Mouse (Mus musculus) liver, postnatal 0 days (tissue): ENCODE measurements around the gene Sv2c. TPM values are rescaled to one million over a fixed set of nuclear protein-coding genes. Genes with fewer than 3 reads are reported as not detected.

Experiments
- ATAC-seq: fragments of 200-750 bp; cut with Nextera tagmentation; 2 replicates; pipeline ENCODE4 v1.8.0; 2017; ENCODE audit warnings: mild to moderate bottlenecking, moderate library complexity
- DNase-seq: peaks from one replicate; pipeline ENCODE4 v3.0.0-alpha.2; 2016
- H3K27ac ChIP-seq: fragments of 300-500 bp; sonication (generic); 2 replicates; pipeline ENCODE4 v1.5.1; 2014; ENCODE audit warnings: antibody characterized with exemption, moderate library complexity, mild to moderate bottlenecking, low read depth
- H3K27me3 ChIP-seq: fragments of 300-500 bp; sonication (generic); 2 replicates; pipeline ENCODE4 v1.6.1; 2014; ENCODE audit warnings: low read length, control low read depth, mixed read lengths; ENCODE audit not compliant: insufficient read depth
- H3K36me3 ChIP-seq: fragments of 300-500 bp; sonication (generic); replicated peaks from 2 replicates; pipeline ENCODE4 v1.6.1; 2014; ENCODE audit warnings: mild to moderate bottlenecking, control low read depth, low read length, moderate library complexity, mixed read lengths; ENCODE audit not compliant: insufficient read depth
- H3K4me1 ChIP-seq: fragments of 300-500 bp; sonication (generic); 2 replicates; pipeline ENCODE4 v1.6.1; 2014; ENCODE audit warnings: antibody characterized with exemption, mild to moderate bottlenecking, control low read depth; ENCODE audit not compliant: insufficient read depth
- H3K4me2 ChIP-seq: fragments of 300-500 bp; sonication (generic); 2 replicates; pipeline ENCODE4 v1.6.1; 2014; ENCODE audit warnings: low read depth, mild to moderate bottlenecking, low read length, moderate library complexity, mixed read lengths
- H3K4me3 ChIP-seq: fragments of 300-500 bp; sonication (generic); 2 replicates; pipeline ENCODE4 v1.5.1; 2014; ENCODE audit warnings: low read depth, low read length
- H3K9ac ChIP-seq: fragments of 300-500 bp; sonication (generic); replicated peaks from 2 replicates; pipeline ENCODE4 v1.6.1; 2014; ENCODE audit warnings: mild to moderate bottlenecking, moderate library complexity
- H3K9me3 ChIP-seq: fragments of 300-500 bp; sonication (generic); 2 replicates; pipeline ENCODE4 v1.6.1; 2016; ENCODE audit warnings: mild to moderate bottlenecking, control low read depth, low read length, mixed read lengths
- CTCF ChIP-seq: sonication (generic); IDR thresholded peaks from 2 replicates; pipeline ENCODE4 v1.5.1; 2016; ENCODE audit warnings: antibody characterized with exemption, low read depth
- EP300 ChIP-seq: IDR thresholded peaks from 2 replicates; pipeline ENCODE4 v1.6.1; 2016; ENCODE audit warnings: antibody characterized with exemption, low read depth, mild to moderate bottlenecking
- WGBS: fragments of 180-500 bp; shearing (Covaris S2); extraction: QIAGEN DNeasy Blood & Tissue Kit; methylation state at CpG from one replicate; pipeline ENCODE4 v1.1.7; 2014; ENCODE audit not compliant: insufficient replicate concordance; 5-methylcytosine and 5-hydroxymethylcytosine counted together
- polyA plus RNA-seq: library from polyadenylated mRNA; unstranded; fragments of >200 nt; fragmentation: Nextera tagmentation; extraction: Ambion mirVana; gene quantifications from 2 replicates; pipeline ENCODE4 v1.2.1, GENCODE M21; 2015

The Sv2c gene
- polyA plus RNA-seq, 1 experiment from 2014 or later: 0.29 TPM

DNA sequence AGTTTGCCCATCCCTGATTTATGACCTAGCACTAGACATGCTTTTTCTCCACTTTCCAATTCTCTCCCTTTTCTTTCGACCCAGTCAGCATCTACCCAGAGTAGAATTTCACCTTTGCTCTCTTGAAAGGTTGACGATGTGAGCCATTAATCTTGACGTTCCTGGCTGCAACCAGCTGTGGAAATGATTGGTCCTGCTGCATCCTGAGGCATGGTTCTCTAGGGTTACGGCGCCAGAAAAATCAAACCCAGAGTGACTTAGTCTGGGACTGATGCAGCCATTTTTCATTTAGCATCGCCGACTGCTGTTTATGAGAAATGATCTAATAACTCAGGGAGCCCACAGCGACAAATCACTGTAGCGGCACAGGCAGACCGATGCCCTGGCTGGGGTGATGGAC lies 133.0 kb downstream of the Sv2c start:
- Histone ChIP-seq H3K4me2 (no peak overlapping the region), H3K27me3 (no peaks in the 10 kb centered on the region), H3K36me3 (no peaks in the 10 kb centered on the region), H3K4me3 (no peak overlapping the region), H3K27ac (no peak overlapping the region), H3K9me3 (no peaks in the 10 kb centered on the region), H3K9ac (no peak overlapping the region), H3K4me1 (no peaks in the 10 kb centered on the region)
- ATAC-seq: no peak
- no peak for TF ChIP-seq CTCF
- TF ChIP-seq EP300: no peak
- WGBS: 77% methylated on average over 10 of the region's 10 CpGs
- DNase-seq: no peak

DNA sequence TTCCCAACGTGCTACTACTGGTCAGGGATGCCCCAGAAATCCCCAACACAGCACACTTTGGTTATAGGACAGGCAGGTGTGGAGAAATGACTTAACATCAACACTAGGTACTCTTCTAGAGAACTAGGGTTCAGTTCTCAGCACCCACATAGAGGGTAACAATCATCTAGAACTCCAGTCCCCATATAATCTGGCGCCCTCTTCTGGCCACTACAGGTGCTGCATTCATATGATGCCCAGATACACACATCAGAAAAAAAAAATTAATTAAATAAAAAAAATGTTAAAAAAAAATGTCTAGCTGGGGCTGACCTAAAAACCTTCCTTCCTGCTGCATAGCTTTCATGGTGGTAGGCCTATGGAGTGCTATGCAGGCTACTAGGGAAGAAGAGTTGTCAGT lies 135.1 kb downstream of the Sv2c start:
- Histone ChIP-seq H3K9ac (no peak overlapping the region), H3K9me3 (no peaks in the 10 kb centered on the region), H3K4me2 (no peak overlapping the region), H3K36me3 (no peaks in the 10 kb centered on the region), H3K27ac (no peak overlapping the region), H3K4me3 (no peak overlapping the region), H3K4me1 (no peaks in the 10 kb centered on the region), H3K27me3 (no peaks in the 10 kb centered on the region)
- DNase-seq (no peak), ATAC-seq (no peak)
- TF ChIP-seq CTCF (peak; percentile 47), EP300 (no peak)
- WGBS: 46% methylated on average over 2 of the region's 2 CpGs

DNA sequence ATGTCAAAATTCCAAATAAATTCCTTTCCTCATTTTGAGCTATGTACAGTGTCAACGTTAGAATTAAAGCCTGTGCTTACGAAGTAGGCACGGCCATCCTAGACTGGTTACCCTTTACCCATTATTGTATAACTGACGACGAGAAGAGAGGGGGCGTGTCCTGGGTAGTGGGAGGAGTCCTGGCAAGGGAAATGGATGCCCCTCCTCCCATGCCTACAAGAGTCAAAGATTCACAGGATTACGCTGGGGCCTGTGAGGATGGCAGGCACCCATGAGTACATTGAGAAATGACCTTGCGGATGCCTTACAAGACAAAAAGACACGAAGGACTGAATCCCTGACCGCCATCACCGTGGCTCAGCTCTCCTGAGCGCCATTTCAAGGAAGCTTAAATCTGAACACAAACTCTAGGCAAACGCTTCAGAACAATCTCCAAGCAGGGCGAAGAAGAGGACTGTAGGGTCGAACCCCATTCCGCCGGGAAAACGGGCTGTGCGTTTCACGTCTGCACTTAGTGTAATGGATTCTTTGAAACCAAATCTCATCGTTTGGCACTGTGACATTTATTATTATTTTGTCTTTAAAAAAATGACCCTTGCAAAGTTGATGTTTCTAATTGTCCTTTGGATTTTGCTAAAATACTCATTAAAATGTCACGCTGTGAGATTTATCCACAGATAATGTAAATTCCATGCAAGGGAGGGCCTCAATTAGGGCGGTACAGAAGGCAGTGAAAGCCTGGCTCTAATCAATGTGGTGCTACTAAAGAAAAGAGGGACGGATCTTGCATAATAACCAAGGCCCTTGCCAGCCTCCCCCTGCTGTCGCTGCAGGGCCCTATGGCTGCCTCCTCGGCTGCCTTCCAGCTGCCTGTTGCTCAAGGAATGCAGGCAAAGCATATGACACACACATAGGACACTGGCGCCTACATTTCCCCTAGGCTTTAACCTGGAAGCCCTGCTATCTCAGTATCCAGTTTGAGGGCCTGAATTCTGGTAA lies 137.4 kb downstream of the Sv2c start:
- H3K27me3 ChIP-seq: no peaks in the 10 kb centered on the region
- H3K4me3 ChIP-seq: no peak overlapping the region
- H3K36me3 ChIP-seq: no peaks in the 10 kb centered on the region
- TF ChIP-seq EP300: no peak
- no peak for TF ChIP-seq CTCF
- H3K9me3 ChIP-seq: no peaks in the 10 kb centered on the region
- no peak overlapping the region for H3K9ac ChIP-seq
- no peak overlapping the region for H3K27ac ChIP-seq
- WGBS: 77% methylated on average over 27 of the region's 27 CpGs
- DNase-seq (no peak), ATAC-seq (no peak)
- H3K4me1 ChIP-seq: no peaks in the 10 kb centered on the region
- H3K4me2 ChIP-seq: no peak overlapping the region

DNA sequence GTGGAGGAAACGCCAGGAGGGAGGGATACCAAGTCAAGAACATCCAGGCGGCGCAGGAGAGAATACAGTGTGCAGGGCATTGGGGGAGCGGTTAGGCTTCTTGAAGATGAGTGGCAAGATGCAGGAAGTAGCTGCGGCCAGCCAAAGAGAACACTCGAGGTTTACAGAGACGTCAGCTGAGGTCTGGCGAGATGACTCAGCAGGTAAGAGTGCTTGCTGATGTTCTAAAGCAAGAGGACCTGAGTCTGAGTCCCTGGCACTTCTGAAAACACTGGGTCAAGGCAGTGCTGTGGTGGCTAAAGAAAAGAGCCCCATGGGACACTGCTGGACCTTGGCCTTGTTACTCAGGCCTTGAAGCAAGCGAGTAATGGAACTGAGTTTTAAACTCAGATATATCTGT lies 144.2 kb downstream of the Sv2c start:
- Histone ChIP-seq H3K9me3 (no peaks in the 10 kb centered on the region), H3K27ac (no peak overlapping the region), H3K36me3 (no peaks in the 10 kb centered on the region), H3K27me3 (no peaks in the 10 kb centered on the region), H3K9ac (no peak overlapping the region), H3K4me2 (no peak overlapping the region), H3K4me1 (no peaks in the 10 kb centered on the region), H3K4me3 (no peak overlapping the region)
- DNase-seq (peak; percentile 23), ATAC-seq (no peak)
- TF ChIP-seq CTCF: no peak
- TF ChIP-seq EP300: no peak
- WGBS: 34% methylated on average over 9 of the region's 9 CpGs

- WGBS: 56% methylated on average over 5 of the region's 5 CpGs
These were observed 145.2 kb downstream of the Sv2c start for GRCm38 (mm10) chr13:95987147-95987546.

GRCm38 (mm10) chr13:95986375-95986774 lies 146.0 kb downstream of the Sv2c start:
- 72% methylated on average over 13 of the region's 13 CpGs for WGBS
- H3K4me1 ChIP-seq: no peaks in the 10 kb centered on the region
- peak; percentile 32 for DNase-seq
- no peak overlapping the region for H3K27ac ChIP-seq
- no peaks in the 10 kb centered on the region for H3K27me3 ChIP-seq
- TF ChIP-seq CTCF: peak; percentile 67
- TF ChIP-seq EP300: no peak
- no peak for ATAC-seq
- H3K9ac ChIP-seq: no peak overlapping the region
- no peaks in the 10 kb centered on the region for H3K36me3 ChIP-seq
- H3K4me2 ChIP-seq: no peak overlapping the region
- no peaks in the 10 kb centered on the region for H3K9me3 ChIP-seq
- H3K4me3 ChIP-seq: no peak overlapping the region

More at GRCm38 (mm10) chr13:95987147-95987546, 145.2 kb downstream of the Sv2c start:
- no peak overlapping the region for H3K4me2 ChIP-seq
- H3K27me3 ChIP-seq: no peaks in the 10 kb centered on the region
- ATAC-seq (no peak), DNase-seq (no peak)
- H3K9ac ChIP-seq: no peak overlapping the region
- no peak overlapping the region for H3K4me3 ChIP-seq
- H3K36me3 ChIP-seq: no peaks in the 10 kb centered on the region
- H3K27ac ChIP-seq: no peak overlapping the region
- H3K4me1 ChIP-seq: no peaks in the 10 kb centered on the region
- no peaks in the 10 kb centered on the region for H3K9me3 ChIP-seq
- TF ChIP-seq EP300 (no peak), CTCF (no peak)
